Mouse (Mus musculus): ENCODE results near the gene Gucy2g.
"Not testable (repeated sequence)": the region's sequence is repeated elsewhere in the genome, so short reads cannot be mapped to it uniquely, and the experiment has no call there.

The Gucy2g gene

DNA sequence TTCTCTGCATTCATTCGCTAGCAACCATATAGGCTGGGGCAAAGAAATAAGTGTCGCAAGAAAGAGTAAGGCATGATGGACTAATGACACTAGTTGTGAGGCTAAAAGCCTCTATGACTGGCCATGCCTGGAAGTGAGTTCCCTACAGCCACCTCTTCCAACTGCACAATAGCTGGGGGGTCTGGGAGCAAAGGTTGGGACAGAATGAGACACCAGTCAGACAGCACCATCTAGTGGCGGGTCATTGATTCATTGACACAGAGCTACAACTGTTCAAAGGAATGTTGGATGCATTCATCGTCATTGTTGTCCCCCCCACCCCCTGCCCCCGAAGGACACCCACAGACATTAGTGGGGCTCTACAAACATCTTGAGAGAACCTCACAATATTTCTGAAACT, 42.7 kb downstream of the Gucy2g start:
- DNase-seq: peak; percentile 81 to 84

DNA sequence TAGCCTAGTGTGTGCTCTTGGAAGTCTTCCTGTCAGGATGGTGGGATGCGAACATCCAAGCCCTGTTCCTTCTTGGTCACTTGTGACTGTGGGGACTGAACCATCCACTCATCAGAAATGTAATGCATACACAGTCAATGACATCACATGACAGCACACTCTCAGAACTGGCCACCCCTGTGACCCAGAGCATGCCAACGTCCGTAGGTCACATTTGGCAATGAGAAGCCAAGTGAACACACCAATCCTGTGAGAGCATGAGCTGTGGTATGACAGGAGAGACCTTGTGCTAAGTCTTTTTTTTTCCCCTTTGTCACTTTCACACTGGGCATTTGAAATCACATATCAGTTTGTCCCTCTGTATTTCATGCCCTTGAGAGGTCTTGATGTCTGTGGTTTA, 45.5 kb downstream of the Gucy2g start:
- no peak for DNase-seq

- DNase-seq: no peak
Measured at GRCm38 (mm10) chr19:55194520-55195170, 46.4 kb downstream of the Gucy2g start.

GRCm38 (mm10) chr19:55193717-55194394, 47.2 kb downstream of the Gucy2g start:
- no peak for DNase-seq

DNA sequence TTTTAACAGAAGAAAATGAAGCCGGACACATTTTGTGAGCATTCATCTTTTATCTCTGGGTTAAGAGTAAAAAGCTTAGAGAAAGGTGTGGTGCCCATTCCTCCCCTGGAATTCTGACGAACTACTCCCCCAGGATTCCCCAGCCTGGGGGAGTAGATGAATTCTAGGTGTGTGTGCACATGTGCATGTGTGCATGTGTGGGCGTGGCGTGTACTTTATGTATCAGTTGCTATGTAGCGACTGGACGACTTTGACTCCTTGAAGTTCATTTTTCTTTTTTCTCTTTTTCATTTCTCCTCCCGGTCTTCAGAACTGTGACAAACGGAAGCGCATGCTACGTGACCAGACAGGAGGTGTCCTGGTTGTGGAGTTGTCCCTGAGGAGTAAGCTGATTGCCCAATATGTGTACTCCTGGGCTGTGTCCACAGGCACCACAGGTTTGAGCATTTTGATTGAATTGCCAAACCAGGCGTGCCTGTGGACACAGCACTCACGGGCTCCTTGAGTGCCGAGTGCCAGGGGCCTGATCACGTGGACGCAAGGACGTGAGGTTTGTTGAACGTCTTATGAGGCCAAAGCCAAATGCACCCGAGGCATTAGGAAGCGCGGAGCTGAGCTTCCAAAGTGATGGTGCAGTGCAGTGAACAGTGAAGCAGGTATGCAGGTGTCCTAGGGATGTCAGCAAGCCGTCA, 48.6 kb downstream of the Gucy2g start:
- peak; percentile 24 to 33 for DNase-seq

DNA sequence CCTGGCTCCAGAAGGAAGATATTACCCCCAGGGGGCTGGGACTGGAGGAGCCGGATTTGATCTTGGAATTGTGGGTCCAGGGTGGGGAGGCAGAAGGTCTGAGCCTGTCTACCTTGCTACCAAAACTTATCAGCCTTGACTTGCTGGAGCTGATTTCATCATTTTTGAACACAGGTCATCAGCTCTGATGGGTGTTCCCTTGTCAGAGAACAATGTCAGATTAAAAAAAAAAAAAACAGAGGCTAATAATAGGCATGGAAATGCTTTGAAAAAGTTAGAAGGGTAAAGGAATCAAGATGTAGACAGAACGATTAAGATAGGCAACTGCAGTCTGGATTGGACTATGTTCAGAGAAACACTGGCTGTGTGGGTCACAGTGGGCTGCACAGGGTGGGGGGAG, 49.4 kb downstream of the Gucy2g start:
- DNase-seq: no peak

DNA sequence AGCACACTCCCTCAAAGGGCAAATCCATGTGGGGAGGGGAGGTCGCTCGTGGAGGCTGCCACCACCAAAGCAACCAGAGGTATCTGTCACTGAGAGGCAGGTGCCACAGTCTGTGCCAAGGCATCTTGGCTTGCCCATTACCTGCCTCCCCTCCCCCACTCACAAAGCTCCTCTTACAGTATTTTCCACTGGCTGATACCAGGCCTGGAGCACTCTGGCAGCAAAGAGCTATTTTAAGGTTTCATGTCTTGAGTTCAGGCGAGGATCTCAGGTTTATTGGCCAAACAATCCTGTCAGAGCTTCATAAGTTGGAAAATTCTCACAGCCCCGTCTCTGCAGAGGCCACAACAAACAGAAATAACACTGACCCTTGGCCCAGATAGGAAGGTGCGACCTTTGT, 51.0 kb downstream of the Gucy2g start:
- no peak for DNase-seq

DNA sequence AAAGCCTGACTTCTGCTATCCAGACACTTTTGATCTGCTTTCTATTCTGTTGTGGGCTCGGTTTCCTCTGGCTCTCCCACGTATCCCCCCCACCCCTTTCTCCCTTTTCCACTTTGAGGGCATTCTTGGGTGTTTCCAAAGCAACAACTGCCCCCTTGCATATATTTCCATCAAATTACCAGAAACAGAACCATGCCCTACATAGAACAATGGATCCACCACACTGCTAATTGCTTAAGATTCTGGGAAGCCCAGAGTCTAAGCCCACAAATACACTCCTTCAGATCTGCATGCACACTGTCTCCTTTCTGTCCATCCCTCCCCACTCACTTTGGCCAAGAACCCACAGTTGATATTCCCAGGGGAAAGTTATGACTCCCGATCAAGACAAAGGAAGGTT, 55.4 kb downstream of the Gucy2g start:
- peak in 1 of 2 experiments; percentile 9 for DNase-seq

DNA sequence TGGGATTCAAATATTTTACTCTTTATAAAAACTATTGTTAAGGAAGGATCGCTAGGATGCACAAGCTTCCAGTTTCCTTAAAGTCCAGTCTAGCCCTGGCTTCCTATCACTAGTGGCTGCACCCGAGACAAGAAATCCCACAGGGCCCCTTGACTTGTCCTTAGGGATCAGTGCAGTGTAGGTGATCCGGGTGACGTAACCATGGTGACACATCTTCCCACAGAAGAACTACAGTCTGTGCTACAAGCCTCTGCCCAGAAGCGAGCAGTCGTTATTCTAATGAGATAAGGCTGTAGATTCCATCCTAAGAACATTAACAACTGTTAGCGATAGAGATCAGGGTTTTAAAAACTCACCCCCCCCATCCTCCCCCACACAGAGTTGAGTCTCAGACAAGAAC, 56.0 kb downstream of the Gucy2g start:
- DNase-seq: no peak

GRCm38 (mm10) chr19:55184442-55184841, 56.6 kb downstream of the Gucy2g start:
- DNase-seq: peak in 1 of 2 experiments; percentile 18

DNA sequence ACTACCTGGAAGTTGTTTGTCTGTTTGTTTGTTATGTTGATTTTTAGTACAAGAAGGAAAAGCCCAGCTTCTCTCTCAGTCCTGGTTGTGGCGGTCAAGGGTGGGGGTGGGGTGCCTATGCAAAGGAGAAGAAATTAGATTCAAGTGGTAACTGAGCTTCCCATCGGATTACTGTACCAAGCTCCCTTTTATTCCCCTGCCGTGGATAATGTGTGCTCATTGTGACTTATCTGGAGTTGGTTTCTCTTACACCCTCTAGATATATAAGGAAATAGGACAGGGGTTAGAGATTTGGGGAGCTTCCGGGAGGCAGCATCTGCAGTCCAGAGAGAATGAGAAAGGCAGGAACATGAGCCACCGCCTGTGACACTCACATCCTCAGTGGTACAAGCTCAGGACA, 60.6 kb downstream of the Gucy2g start, which contains the start of gene Tectb:
TSS of gene Tectb (plus strand) at position 301 of the 400 bp plus-strand sequence.
- DNase-seq: no peak

DNA sequence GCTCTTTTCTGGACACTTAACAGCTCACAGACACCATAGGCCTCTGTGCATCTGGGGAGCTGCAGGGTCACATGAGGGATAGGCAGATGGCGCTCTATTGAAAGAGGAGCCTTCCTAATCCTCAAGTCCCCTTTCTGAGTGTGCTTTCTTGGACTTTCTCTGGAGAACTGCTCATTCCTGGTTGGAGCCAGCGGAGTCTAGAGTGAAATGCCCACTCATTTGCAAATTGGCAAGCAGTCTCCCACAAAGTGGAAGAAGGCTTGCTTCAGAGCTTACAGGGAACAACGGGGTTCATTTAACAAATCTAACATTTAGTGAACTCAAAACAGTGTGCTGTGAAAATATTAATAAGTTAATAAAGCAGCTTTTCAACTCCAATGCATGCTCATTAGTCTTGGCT, 63.9 kb downstream of the Gucy2g start:
- no peak for DNase-seq

- DNase-seq: no peak
Measured at GRCm38 (mm10) chr19:55171585-55171984, 69.5 kb downstream of the Gucy2g start.

DNA sequence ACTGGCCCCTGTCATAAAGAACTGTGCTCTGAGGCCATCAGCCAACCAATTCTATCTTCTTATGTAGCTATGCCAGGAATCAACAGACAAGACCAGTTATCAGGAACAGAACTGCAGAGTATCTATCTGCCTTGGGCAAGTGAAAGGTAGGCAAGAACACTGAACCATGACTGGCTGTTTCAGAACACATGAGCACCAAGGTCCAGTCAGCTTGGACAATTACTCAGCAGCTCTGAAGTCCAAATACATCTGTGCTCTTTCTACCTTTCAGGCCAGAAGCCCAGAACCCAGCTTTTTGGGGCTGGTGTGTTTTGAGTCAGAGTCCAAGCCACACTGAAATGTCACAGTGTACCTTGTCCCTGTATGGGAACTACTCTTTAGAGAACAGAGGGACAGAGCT, 70.6 kb downstream of the Gucy2g start:
- no peak for DNase-seq

DNA sequence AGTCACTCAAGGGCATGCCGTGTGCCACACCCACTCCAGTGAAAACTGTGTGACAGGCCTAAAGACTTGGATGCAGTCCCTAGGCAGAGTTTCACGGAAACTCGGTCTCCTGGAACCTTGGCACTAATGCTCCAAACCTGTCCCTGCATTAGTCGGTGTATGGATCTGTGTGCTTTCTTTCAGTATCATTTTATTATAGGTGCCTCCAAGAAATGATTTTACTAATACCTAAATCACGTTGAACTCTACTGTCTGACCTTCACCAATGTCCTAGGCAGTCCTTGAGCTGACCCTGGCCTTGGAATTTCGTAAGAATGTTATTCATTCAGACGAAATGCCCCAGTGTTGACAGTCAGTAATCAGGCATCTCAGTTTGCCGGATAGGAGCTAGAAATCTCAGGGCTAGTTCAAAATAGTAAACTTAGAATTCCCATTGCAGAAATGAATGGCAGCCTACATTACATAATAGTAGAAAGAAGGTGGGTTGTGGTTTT, 71.8 kb downstream of the Gucy2g start:
- not testable (repeated sequence) for DNase-seq

GRCm38 (mm10) chr19:55168360-55168759, 72.7 kb downstream of the Gucy2g start:
- no peak for DNase-seq

GRCm38 (mm10) chr19:55167741-55168140, 73.3 kb downstream of the Gucy2g start:
- no peak for DNase-seq

- DNase-seq: no peak
Measured at GRCm38 (mm10) chr19:55166741-55167140, 74.3 kb downstream of the Gucy2g start.

- DNase-seq: no peak
Measured at GRCm38 (mm10) chr19:55165954-55166353, 75.1 kb downstream of the Gucy2g start.

- no peak for DNase-seq
Measured at GRCm38 (mm10) chr19:55165183-55165865, 75.7 kb downstream of the Gucy2g start.

- DNase-seq: no peak
Measured at GRCm38 (mm10) chr19:55164162-55164561, 76.9 kb downstream of the Gucy2g start.

GRCm38 (mm10) chr19:55162271-55162670, 78.8 kb downstream of the Gucy2g start:
- no peak for DNase-seq

DNA sequence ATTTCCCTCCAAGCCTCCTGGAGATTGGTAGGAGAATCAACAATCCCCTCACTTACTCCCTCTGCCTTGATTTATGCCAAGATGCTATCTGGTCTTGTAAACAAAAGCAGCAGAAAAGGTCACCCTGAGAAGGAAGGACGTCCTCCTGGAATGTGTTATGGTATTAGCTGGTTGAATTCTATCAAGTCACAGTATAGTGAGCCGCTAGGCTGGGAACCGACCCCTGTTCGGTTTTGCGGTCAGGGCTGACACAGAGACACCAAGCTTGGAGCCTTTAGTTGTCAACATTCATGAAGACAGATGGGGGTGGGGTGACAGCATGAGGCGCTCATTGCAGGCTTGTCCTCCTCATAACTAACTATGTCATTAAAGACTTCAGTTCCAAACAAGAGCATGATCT, 81.2 kb downstream of the Gucy2g start:
- no peak for DNase-seq
